Mouse (Mus musculus) ovary, adult 10 weeks (tissue): Measurements from ENCODE around the gene A730061H03Rik. TPM values are rescaled to one million over a fixed set of nuclear protein-coding genes. Genes with fewer than 3 reads are reported as not detected.

Source experiments
- polyA plus RNA-seq: library from polyadenylated mRNA; stranded (reverse); fragments of 350-450 nt; fragmentation: Illumina TruSeq; extraction: RNeasy Lipid Tissue Mini Kit (QIAGEN cat#74804); gene quantifications from one replicate; pipeline ENCODE4 v1.2.3, GENCODE M21; 2014

A730061H03Rik gene
- polyA plus RNA-seq = not detected

GRCm38 (mm10) chr14:55560202-55561073, at the start of gene A730061H03Rik:
Gene A730061H03Rik (minus strand): TSS chr14:55560406.

GRCm38 (mm10) chr14:55603271-55603632, 43.0 kb upstream of the A730061H03Rik start, which contains the start of gene Irf9:
Gene Irf9 (plus strand): TSS chr14:55603571.

GRCm38 (mm10) chr14:55591331-55591891, 31.2 kb upstream of the A730061H03Rik start, which contains the start of gene Rnf31:
Gene Rnf31 (plus strand): TSS chr14:55591708.

GRCm38 (mm10) chr14:55590748-55591330, 30.6 kb upstream of the A730061H03Rik start, which contains the start of gene Psme2:
Gene Psme2 (minus strand): TSS chr14:55591113.

GRCm38 (mm10) chr14:55584702-55585565, 24.7 kb upstream of the A730061H03Rik start, which contains the start of gene Emc9:
Gene Emc9 (minus strand): TSS chr14:55585302.

GRCm38 (mm10) chr14:55577871-55578667, 17.9 kb upstream of the A730061H03Rik start, which contains the start of gene Psme1:
Gene Psme1 (plus strand): TSS chr14:55578123.

GRCm38 (mm10) chr14:55575302-55575701, 15.1 kb upstream of the A730061H03Rik start, which contains the start of gene Fitm1:
Gene Fitm1 (plus strand): TSS chr14:55575617.

GRCm38 (mm10) chr14:55559799-55560201, 406 bp downstream of the A730061H03Rik start, which contains the start of gene Dcaf11:
Gene Dcaf11 (plus strand): TSS chr14:55560006.

GRCm38 (mm10) chr14:55540067-55540786, 20.0 kb downstream of the A730061H03Rik start, which contains the start of gene Pck2:
Gene Pck2 (plus strand): TSS chr14:55540266.

GRCm38 (mm10) chr14:55524785-55525184, 35.4 kb downstream of the A730061H03Rik start, which contains the start of gene Nrl:
Gene Nrl (minus strand): TSS chr14:55524981.

GRCm38 (mm10) chr14:55510125-55510731, 50.0 kb downstream of the A730061H03Rik start, which contains the start of gene Cpne6:
Gene Cpne6 (plus strand): TSS chr14:55510445.

Other genes with a start within 250 kb of the A730061H03Rik start
- gene Dhrs4, start 81.6 kb downstream of the A730061H03Rik start, polyA plus RNA-seq = 25.6 TPM
- 0.17 TPM for gene Carmil3, start 69.8 kb downstream of the A730061H03Rik start, polyA plus RNA-seq
- not detected for gene Cpne6, start 50.0 kb downstream of the A730061H03Rik start, polyA plus RNA-seq
- not detected for gene Nrl, start 35.4 kb downstream of the A730061H03Rik start, polyA plus RNA-seq
- gene Pck2, start 20.1 kb downstream of the A730061H03Rik start, polyA plus RNA-seq = 10.0 TPM
- 8.8 TPM for gene Dcaf11, start 400 bp downstream of the A730061H03Rik start, polyA plus RNA-seq
- gene Fitm1, start 15.2 kb upstream of the A730061H03Rik start, polyA plus RNA-seq = not detected
- 115 TPM for gene Psme1, start 17.7 kb upstream of the A730061H03Rik start, polyA plus RNA-seq
- 2.7 TPM for gene Emc9, start 24.9 kb upstream of the A730061H03Rik start, polyA plus RNA-seq
- 87.7 TPM for gene Psme2, start 30.7 kb upstream of the A730061H03Rik start, polyA plus RNA-seq
- 2.5 TPM for gene Rnf31, start 31.3 kb upstream of the A730061H03Rik start, polyA plus RNA-seq
- 37.8 TPM for gene Irf9, start 43.2 kb upstream of the A730061H03Rik start, polyA plus RNA-seq
- 0.77 TPM for gene Rec8, start 57.6 kb upstream of the A730061H03Rik start, polyA plus RNA-seq
- 11.5 TPM for gene Ipo4, start 75.6 kb upstream of the A730061H03Rik start, polyA plus RNA-seq
- 0.60 TPM for gene Gm49378, start 77.5 kb upstream of the A730061H03Rik start, polyA plus RNA-seq
- gene Tm9sf1, start 83.4 kb upstream of the A730061H03Rik start, polyA plus RNA-seq = 44.3 TPM
- gene Tssk4, start 89.8 kb upstream of the A730061H03Rik start, polyA plus RNA-seq = not detected
- gene Mdp1, start 100.1 kb upstream of the A730061H03Rik start, polyA plus RNA-seq = 13.6 TPM
- gene Gmpr2, start 111.5 kb upstream of the A730061H03Rik start, polyA plus RNA-seq = 28.1 TPM
- 46.6 TPM for gene Nedd8, start 111.7 kb upstream of the A730061H03Rik start, polyA plus RNA-seq
- gene Tinf2, start 121.4 kb upstream of the A730061H03Rik start, polyA plus RNA-seq = 11.2 TPM
- not detected for gene Tgm1, start 153.5 kb upstream of the A730061H03Rik start, polyA plus RNA-seq
- 0.40 TPM for gene Rabggta, start 161.9 kb upstream of the A730061H03Rik start, polyA plus RNA-seq
- gene Dhrs1, start 185.3 kb upstream of the A730061H03Rik start, polyA plus RNA-seq = 8.2 TPM
- gene Nop9, start 185.3 kb upstream of the A730061H03Rik start, polyA plus RNA-seq = 6.1 TPM
- gene Cideb, start 198.1 kb upstream of the A730061H03Rik start, polyA plus RNA-seq = not detected
- not detected for gene Ltb4r2, start 201.0 kb upstream of the A730061H03Rik start, polyA plus RNA-seq
- not detected for gene Ltb4r1, start 205.6 kb upstream of the A730061H03Rik start, polyA plus RNA-seq
- not detected for gene Adcy4, start 223.7 kb upstream of the A730061H03Rik start, polyA plus RNA-seq
- gene Ripk3, start 228.5 kb upstream of the A730061H03Rik start, polyA plus RNA-seq = not detected